Mouse (Mus musculus) megakaryocyte, embryonic 14.5 days (primary cell): ENCODE measurements around the gene Trib3. TPM values are rescaled to one million over a fixed set of nuclear protein-coding genes. Genes with fewer than 3 reads are reported as not detected.

Source experiments
- H3K27me3 ChIP-seq: replicated peaks from 2 replicates; pipeline ENCODE3; 2012; ENCODE audit warnings: inconsistent platforms
- H3K36me3 ChIP-seq: replicated peaks from 2 replicates; pipeline ENCODE3; 2012; ENCODE audit warnings: low read length, inconsistent platforms, mixed read lengths
- H3K4me1 ChIP-seq: 2 replicates; pipeline ENCODE4 v1.6.1; 2012; ENCODE audit warnings: inconsistent platforms
- H3K4me3 ChIP-seq: replicated peaks from 2 replicates; pipeline ENCODE3; 2012; ENCODE audit warnings: moderate library complexity, mild to moderate bottlenecking, inconsistent platforms
- H3K9me3 ChIP-seq: 2 replicates; pipeline ENCODE4 v1.6.1; 2012; ENCODE audit warnings: inconsistent platforms
- FLI1 ChIP-seq: IDR thresholded peaks from 2 replicates; pipeline ENCODE4 v1.6.1; 2012; ENCODE audit warnings: low read length, inconsistent platforms, mixed read lengths
- GATA1 ChIP-seq: IDR thresholded peaks from 3 replicates; pipeline ENCODE4 v1.6.1; 2012; ENCODE audit warnings: mixed read lengths, low read length, inconsistent platforms, borderline replicate concordance
- polyA plus RNA-seq: library from polyadenylated mRNA; stranded (reverse); fragments of >175 nt; gene quantifications from 2 replicates; pipeline ENCODE4 v1.2.3, GENCODE M21; 2012; ENCODE audit warnings: low replicate concordance; ENCODE audit not compliant: insufficient read depth

Trib3 gene
- polyA plus RNA-seq, 1 experiment = 26.3 TPM

- H3K9me3 ChIP-seq = no peaks in the 10 kb centered on the region
- H3K4me1 ChIP-seq = peaks cover 86% of the 10 kb centered on the region
- no peaks in the 10 kb centered on the region for H3K27me3 ChIP-seq
- H3K36me3 ChIP-seq = no peaks in the 10 kb centered on the region
- no peak overlapping the region for H3K4me3 ChIP-seq
- no peak for TF ChIP-seq GATA1
- no peak for TF ChIP-seq FLI1
These were observed 3.9 kb upstream of the Trib3 start for GRCm38 (mm10) chr2:152347722-152348121.

GRCm38 (mm10) chr2:152346776-152347465, 3.1 kb upstream of the Trib3 start:
- Histone ChIP-seq H3K9me3 (no peaks in the 10 kb centered on the region), H3K4me3 (no peak overlapping the region), H3K36me3 (peaks cover 2% of the 10 kb centered on the region), H3K4me1 (peaks cover 90% of the 10 kb centered on the region), H3K27me3 (no peaks in the 10 kb centered on the region)
- no peak for TF ChIP-seq FLI1
- TF ChIP-seq GATA1 = peak; percentile 14; the same call in 1 of the 3 replicates

- peaks cover 10% of the 10 kb centered on the region for H3K36me3 ChIP-seq
- TF ChIP-seq FLI1 (no peak), GATA1 (no peak)
- H3K4me1 ChIP-seq = peaks cover 83% of the 10 kb centered on the region
These were observed 1.6 kb upstream of the Trib3 start for GRCm38 (mm10) chr2:152345393-152345792.

GRCm38 (mm10) chr2:152344909-152345308, 1.1 kb upstream of the Trib3 start:
- H3K36me3 ChIP-seq = peaks cover 13% of the 10 kb centered on the region
- no peak for TF ChIP-seq FLI1
- TF ChIP-seq GATA1 = no peak

More at GRCm38 (mm10) chr2:152345393-152345792, 1.6 kb upstream of the Trib3 start:
- H3K4me3 ChIP-seq = no peak overlapping the region
- no peaks in the 10 kb centered on the region for H3K27me3 ChIP-seq
- H3K9me3 ChIP-seq = no peaks in the 10 kb centered on the region

GRCm38 (mm10) chr2:152344361-152344760, 529 bp upstream of the Trib3 start:
- Histone ChIP-seq H3K4me1 (peaks cover 73% of the 10 kb centered on the region), H3K27me3 (no peaks in the 10 kb centered on the region), H3K4me3 (peak overlapping the region; percentile 95), H3K9me3 (no peaks in the 10 kb centered on the region), H3K36me3 (peaks cover 19% of the 10 kb centered on the region)
- TF ChIP-seq GATA1 (no peak), FLI1 (no peak)

More at GRCm38 (mm10) chr2:152344909-152345308, 1.1 kb upstream of the Trib3 start:
- Histone ChIP-seq H3K9me3 (no peaks in the 10 kb centered on the region), H3K4me1 (peaks cover 78% of the 10 kb centered on the region), H3K27me3 (no peaks in the 10 kb centered on the region), H3K4me3 (no peak overlapping the region)

- H3K4me1 ChIP-seq = peaks cover 40% of the 10 kb centered on the region
- TF ChIP-seq GATA1 = no peak
- TF ChIP-seq FLI1 = no peak
- peaks cover 45% of the 10 kb centered on the region for H3K36me3 ChIP-seq
- no peaks in the 10 kb centered on the region for H3K9me3 ChIP-seq
- no peaks in the 10 kb centered on the region for H3K27me3 ChIP-seq
- no peak overlapping the region for H3K4me3 ChIP-seq
These were observed 4.1 kb downstream of the Trib3 start for GRCm38 (mm10) chr2:152339631-152340179.

- Histone ChIP-seq H3K9me3 (no peaks in the 10 kb centered on the region), H3K36me3 (peaks cover 45% of the 10 kb centered on the region), H3K4me3 (no peak overlapping the region), H3K27me3 (no peaks in the 10 kb centered on the region), H3K4me1 (peaks cover 43% of the 10 kb centered on the region)
- TF ChIP-seq FLI1 = no peak
- no peak for TF ChIP-seq GATA1
These were observed 5.5 kb downstream of the Trib3 start for GRCm38 (mm10) chr2:152338319-152338718.

- no peaks in the 10 kb centered on the region for H3K27me3 ChIP-seq
- H3K9me3 ChIP-seq = no peaks in the 10 kb centered on the region
- H3K36me3 ChIP-seq = peaks cover 45% of the 10 kb centered on the region
- no peak overlapping the region for H3K4me3 ChIP-seq
- TF ChIP-seq GATA1 = no peak
- TF ChIP-seq FLI1 = no peak
- H3K4me1 ChIP-seq = peaks cover 43% of the 10 kb centered on the region
These were observed 6.1 kb downstream of the Trib3 start for GRCm38 (mm10) chr2:152337591-152338212.

- peaks cover 43% of the 10 kb centered on the region for H3K36me3 ChIP-seq
- H3K4me1 ChIP-seq = peaks cover 36% of the 10 kb centered on the region
- no peaks in the 10 kb centered on the region for H3K27me3 ChIP-seq
- no peaks in the 10 kb centered on the region for H3K9me3 ChIP-seq
- no peak overlapping the region for H3K4me3 ChIP-seq
- no peak for TF ChIP-seq FLI1
- no peak for TF ChIP-seq GATA1
These were observed 7.0 kb downstream of the Trib3 start for GRCm38 (mm10) chr2:152336856-152337255.

GRCm38 (mm10) chr2:152335289-152335820, 8.5 kb downstream of the Trib3 start:
- TF ChIP-seq FLI1 (no peak), GATA1 (no peak)
- no peak overlapping the region for H3K4me3 ChIP-seq
- peaks cover 42% of the 10 kb centered on the region for H3K36me3 ChIP-seq
- peaks cover 41% of the 10 kb centered on the region for H3K4me1 ChIP-seq
- no peaks in the 10 kb centered on the region for H3K27me3 ChIP-seq
- H3K9me3 ChIP-seq = no peaks in the 10 kb centered on the region
